Mouse (Mus musculus): ENCODE data around the gene Vmn1r195.
"Not testable (repeated sequence)": the region's sequence is repeated elsewhere in the genome, so short reads cannot be mapped to it uniquely, and the experiment has no call there.

The Vmn1r195 gene

GRCm38 (mm10) chr13:22270222-22270621 lies at the start of gene Vmn1r195:
Gene Vmn1r195, plus strand, starts transcription at chr13:22270522.
- DNase-seq (ENCODE audit: low spot score) = not testable (repeated sequence)

DNA sequence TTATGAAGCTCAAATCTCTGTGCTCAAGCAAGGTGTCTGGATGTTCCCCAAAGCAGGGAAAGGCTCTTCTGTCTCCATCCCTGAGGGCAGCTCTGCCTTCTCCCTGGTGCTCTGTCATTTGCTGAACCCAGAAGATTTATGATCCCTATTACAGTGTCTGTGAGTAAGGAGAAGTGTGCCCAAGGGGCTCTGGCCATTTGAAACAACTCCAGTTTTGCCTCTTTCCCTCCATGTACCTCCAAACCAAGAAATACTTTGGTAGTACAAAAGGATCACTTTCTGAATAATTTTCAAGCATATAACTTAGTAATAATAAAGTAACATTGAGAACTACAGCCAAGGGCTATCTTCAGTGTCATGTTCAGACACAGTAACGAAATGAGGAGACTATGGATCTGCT lies 47.3 kb upstream of the Vmn1r195 start, which contains the start of gene Vmn1r193:
Gene Vmn1r193 (minus strand): TSS at position 101 of the 400 bp plus-strand sequence.
- not testable (repeated sequence) for DNase-seq (ENCODE audit: low spot score)

DNA sequence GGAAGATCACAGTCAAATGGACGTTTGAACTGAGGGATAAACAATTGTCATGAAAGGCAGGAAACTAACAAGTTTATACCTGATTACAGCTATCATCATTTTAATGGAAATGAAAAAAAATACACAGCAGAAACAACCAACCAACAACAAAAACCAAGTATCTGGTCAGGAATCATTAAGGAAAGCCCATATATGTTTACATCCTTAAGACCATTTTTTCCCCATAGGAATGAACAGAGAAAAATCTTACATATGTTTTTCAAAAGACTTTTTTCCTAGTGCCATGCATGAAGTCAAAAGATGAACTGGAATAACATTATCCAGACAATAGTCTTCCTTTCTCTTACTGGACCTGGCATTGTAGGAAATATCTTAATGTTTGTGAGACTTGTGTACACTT lies 26.4 kb upstream of the Vmn1r195 start, which contains the start of gene Vmn1r194:
Gene Vmn1r194 (plus strand): TSS at position 301 of the 400 bp plus-strand sequence.
- DNase-seq (ENCODE audit: low spot score) = no peak

DNA sequence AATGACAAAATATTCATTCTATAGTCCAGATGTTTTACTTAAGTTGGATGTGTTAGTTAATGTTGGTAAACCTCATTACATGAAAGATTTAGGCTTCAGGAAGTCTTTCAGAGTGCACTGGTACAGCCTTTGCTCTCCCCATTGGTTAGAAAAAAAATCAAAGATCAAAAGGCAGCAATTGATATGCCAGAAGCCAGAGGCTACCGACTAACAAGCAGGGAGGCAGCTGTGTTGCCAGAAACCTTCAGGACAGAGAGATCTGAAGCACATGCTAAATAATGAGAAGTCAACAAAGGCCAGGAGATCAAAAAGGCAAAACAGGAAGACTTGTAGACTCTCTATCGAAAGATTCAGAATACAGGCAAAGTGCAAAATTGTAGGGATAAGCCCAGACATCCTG lies 1.4 kb downstream of the Vmn1r195 start:
- DNase-seq (ENCODE audit: low spot score) = no peak

GRCm38 (mm10) chr13:22284578-22284977 lies 14.3 kb downstream of the Vmn1r195 start:
- DNase-seq (ENCODE audit: low spot score) = no peak

GRCm38 (mm10) chr13:22289620-22290019 lies 19.3 kb downstream of the Vmn1r195 start, which contains the start of gene Vmn1r196:
Gene Vmn1r196, plus strand, starts transcription at chr13:22289920.
- DNase-seq (ENCODE audit: low spot score) = no peak

DNA sequence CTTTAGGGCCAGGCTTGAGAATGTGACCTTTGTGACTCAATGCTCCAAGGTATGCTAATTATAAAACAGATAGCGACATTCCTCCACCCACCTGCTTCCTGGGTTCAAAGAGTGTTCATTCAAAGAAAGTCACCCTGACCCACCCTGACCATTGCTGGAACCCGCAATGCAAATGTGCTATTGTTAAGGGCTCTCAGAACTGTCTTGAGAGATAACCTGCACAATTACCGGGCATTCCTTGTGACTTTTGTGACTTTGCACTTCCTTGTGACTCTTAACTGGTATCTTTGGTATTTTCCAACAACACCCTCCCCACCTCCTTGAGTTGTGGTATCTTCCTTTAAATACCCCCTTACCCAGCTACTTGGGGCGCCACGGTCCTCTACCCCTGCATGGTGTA lies 37.8 kb downstream of the Vmn1r195 start:
- not testable (repeated sequence) for DNase-seq (ENCODE audit: low spot score)

DNA sequence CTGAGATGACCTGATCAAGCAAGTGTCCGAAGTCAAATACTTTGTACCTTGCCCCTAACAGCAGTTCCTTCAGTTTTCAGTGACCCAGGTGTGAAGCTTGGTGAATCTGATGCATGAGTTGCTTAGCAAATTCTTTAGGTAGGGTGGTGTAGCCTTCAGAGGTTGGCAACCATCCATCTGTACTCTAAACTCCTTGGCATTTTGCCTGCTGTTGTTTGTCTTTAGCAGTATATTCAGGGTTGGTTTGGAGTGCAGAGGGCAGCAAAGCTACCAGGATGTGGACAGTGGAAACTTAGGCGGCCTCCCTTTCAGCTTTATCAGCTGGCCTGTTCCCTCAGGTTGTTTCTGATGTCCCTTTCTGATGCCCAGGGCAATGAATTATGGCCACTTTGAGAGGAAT lies 45.0 kb downstream of the Vmn1r195 start:
- no peak for DNase-seq (ENCODE audit: low spot score)

- no peak for DNase-seq (ENCODE audit: low spot score)
Measured at GRCm38 (mm10) chr13:22317366-22317765, 47.0 kb downstream of the Vmn1r195 start.

GRCm38 (mm10) chr13:22320091-22320490 lies 49.8 kb downstream of the Vmn1r195 start:
- no peak for DNase-seq (ENCODE audit: low spot score)

DNA sequence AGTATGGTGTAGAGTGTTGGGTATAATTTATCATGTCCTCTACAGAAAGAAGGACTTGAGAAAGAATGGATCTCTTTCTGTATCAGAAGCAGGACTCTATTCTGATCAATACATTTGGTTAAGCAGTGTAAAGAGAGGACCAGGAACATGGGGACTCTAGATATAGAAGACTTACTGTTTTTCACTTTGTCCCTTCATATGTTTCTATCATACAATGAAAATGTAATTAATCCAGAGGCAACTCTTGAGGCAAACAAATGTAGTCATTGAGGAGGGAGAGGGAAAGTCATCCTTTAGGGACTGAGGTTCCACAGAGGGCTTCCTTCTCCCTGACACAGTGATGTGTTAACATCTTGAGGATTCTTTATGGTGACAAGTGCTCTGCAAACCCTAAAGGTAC lies 54.0 kb downstream of the Vmn1r195 start, which contains the start of gene Vmn1r197:
Gene Vmn1r197 (plus strand): TSS at position 301 of the 400 bp plus-strand sequence.
- no peak for DNase-seq (ENCODE audit: low spot score)
